Mouse (Mus musculus) spleen, adult 2 months (tissue): ENCODE results near the gene Acot3. TPM values are rescaled to one million over a fixed set of nuclear protein-coding genes. Genes with fewer than 3 reads are reported as not detected.
"Not testable (repeated sequence)": the region's sequence is repeated elsewhere in the genome, so short reads cannot be mapped to it uniquely, and the experiment has no call there.

Experiments used
- DNase-seq, 2 experiments: peaks; one replicate each; pipeline versions ENCODE4 v3.0.0 to v3.0.0-alpha.2; 2012 to 2021; ENCODE audit warnings: low spot score in 2 of 2, low read depth in 1 of 2
- H3K27ac ChIP-seq: fragments of 200-500 bp; 2 replicates; pipeline ENCODE4 v1.5.1; 2012; ENCODE audit warnings: low read length, inconsistent platforms; ENCODE audit not compliant: insufficient read depth
- H3K27me3 ChIP-seq: fragments of 200-500 bp; 2 replicates; pipeline ENCODE4 v1.6.1; 2012; ENCODE audit warnings: mild to moderate bottlenecking, moderate library complexity, low read length, inconsistent platforms; ENCODE audit not compliant: control insufficient read depth, insufficient read depth
- H3K36me3 ChIP-seq: fragments of 200-500 bp; 2 replicates; pipeline ENCODE4 v1.6.1; 2012; ENCODE audit warnings: mild to moderate bottlenecking, low read length, inconsistent platforms; ENCODE audit not compliant: control insufficient read depth, insufficient read depth
- H3K4me1 ChIP-seq: fragments of 200-500 bp; 2 replicates; pipeline ENCODE4 v1.6.1; 2011; ENCODE audit warnings: inconsistent platforms; ENCODE audit not compliant: control insufficient read depth, insufficient read depth, insufficient read length
- H3K4me3 ChIP-seq: fragments of 200-500 bp; 2 replicates; pipeline ENCODE4 v1.5.1; 2011; ENCODE audit warnings: mild to moderate bottlenecking, inconsistent platforms; ENCODE audit not compliant: insufficient read depth, insufficient read length; ENCODE audit errors: extremely low read depth
- CTCF ChIP-seq: fragments of 200-500 bp; IDR thresholded peaks from 2 replicates; pipeline ENCODE4 v1.5.1; 2011; ENCODE audit warnings: mild to moderate bottlenecking, inconsistent platforms; ENCODE audit not compliant: insufficient read depth, insufficient read length, insufficient replicate concordance; ENCODE audit errors: extremely low read depth
- POLR2A ChIP-seq: fragments of 200-500 bp; IDR thresholded peaks from 2 replicates; pipeline ENCODE4 v1.6.1; 2011; ENCODE audit warnings: low read depth, low read length, inconsistent platforms
- WGBS: fragments of 180-500 bp; shearing (Covaris S2); methylation state at CpG from one replicate; pipeline ENCODE4 v1.1.7; 2018; 5-methylcytosine and 5-hydroxymethylcytosine counted together
- polyA plus RNA-seq: library from polyadenylated mRNA; depleted of rRNA; stranded (reverse); fragments of >200 nt; gene quantifications from 2 replicates; pipeline ENCODE4 v1.2.3, GENCODE M21; 2012; rRNA removed

Acot3 gene
- polyA plus RNA-seq: not detected in 2 replicates

DNA sequence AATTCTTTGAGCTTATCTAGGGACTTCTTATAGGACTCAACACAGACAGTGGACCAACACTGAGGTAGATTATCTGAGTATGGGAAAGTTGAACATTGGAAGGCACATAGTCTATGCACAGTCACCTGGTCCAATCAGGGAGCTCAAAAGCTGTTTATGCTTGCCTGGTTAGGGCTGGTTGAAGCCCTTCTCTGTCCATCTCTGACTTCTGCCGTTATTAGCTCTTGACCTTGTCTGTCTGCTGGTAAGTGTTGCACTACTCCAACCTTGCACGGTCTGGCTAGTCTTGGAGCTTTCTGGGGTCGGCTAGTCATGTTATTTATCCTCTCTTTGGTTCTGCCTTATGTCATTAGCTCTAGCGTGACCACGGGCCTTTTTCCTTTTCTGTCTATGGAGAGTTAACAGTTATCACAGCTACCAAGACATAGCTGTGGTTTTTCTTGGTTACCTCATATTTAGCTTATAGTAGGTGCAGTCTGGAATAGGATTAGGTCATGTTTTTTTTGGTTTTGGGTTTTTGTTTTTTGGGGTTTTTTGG, at the start of gene Acot3:
Gene Acot3, plus strand, starts transcription at position 208 of the 538 bp plus-strand sequence.
- peaks cover 6% of the 10 kb centered on the region for H3K27me3 ChIP-seq
- no peaks in the 10 kb centered on the region; the same call in 1 of the 2 replicates for H3K4me1 ChIP-seq
- H3K27ac ChIP-seq: no peak within 1 kb of the TSS
- DNase-seq: no peak
- TF ChIP-seq POLR2A: no peak
- no peak for TF ChIP-seq CTCF
- WGBS: 58% methylated on average over 5 of the region's 5 CpGs
- no peak within 1 kb of the TSS for H3K4me3 ChIP-seq
- no peaks in the 10 kb centered on the region for H3K36me3 ChIP-seq

DNA sequence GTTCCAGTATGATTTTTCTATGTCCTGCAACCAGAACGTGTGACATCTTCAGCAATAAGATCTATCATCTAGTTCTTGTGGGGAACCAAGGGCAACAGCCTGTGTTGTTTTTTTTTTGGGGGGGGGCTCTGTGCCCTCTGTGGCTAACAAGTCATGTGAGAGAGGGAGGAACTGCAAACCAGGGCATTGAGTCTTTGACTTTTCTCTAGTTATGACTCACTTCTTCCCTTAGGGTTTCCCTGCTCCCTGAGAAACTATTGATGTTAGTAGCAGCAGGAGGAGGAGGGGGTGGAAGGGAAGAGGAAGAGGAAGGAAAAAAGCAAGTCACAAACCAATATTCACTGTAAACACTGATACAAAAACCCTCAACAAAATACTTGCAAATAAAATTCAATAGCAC, 48.1 kb upstream of the Acot3 start:
- 63% methylated on average over 1 of the region's 1 CpGs for WGBS
- Histone ChIP-seq H3K4me1 (peaks cover 2% of the 10 kb centered on the region; the same call in 1 of the 2 replicates), H3K36me3 (no peaks in the 10 kb centered on the region), H3K27me3 (no peaks in the 10 kb centered on the region), H3K27ac (no peak overlapping the region), H3K4me3 (no peak overlapping the region)
- DNase-seq: no peak
- TF ChIP-seq POLR2A (no peak), CTCF (no peak)

DNA sequence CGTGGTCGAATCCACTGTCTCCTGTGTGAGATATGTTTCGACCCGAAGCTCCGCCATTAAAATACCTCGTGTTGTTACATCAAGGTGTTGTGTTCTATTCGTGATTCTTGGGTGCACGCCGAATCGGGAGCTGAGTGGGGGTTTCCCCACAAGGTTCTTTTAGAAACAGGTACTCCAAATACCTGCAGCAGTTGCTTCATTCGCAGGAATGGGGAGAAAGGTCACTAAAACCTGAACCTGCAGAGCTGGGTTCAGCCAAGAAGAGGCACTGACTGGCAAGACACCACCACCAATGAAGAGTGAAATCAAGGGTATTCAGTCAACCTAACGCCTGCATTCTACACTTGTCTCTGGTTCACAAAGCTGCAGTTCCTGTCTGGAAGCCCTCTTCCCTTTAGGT, 43.7 kb upstream of the Acot3 start:
- DNase-seq: no peak

DNA sequence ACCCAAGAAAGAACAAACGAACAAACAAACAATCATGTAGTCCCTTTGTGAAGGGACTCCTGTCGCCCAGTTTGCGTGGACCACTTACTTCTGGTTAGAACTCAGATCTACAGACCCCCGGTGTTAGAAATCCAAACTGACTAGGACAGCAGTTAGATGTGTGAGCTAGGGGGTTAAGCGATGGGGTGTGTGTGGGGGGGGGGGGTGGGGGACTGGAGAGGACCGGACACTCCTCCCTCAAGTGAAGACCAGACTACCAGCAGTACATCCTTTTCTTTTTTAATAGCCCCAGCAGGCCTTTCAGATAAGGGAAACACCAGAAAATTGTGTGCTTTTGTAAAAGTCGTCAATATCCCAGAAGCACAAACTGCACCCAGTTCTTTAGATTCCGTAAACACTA, 43.2 kb upstream of the Acot3 start:
- no peak for DNase-seq
- no peaks in the 10 kb centered on the region for H3K27me3 ChIP-seq
- no peak overlapping the region for H3K4me3 ChIP-seq
- WGBS: 69% methylated on average over 8 of the region's 8 CpGs
- TF ChIP-seq CTCF: no peak
- no peak for TF ChIP-seq POLR2A
- no peak overlapping the region for H3K27ac ChIP-seq
- H3K4me1 ChIP-seq: peaks cover 2% of the 10 kb centered on the region; the same call in 1 of the 2 replicates
- H3K36me3 ChIP-seq: no peaks in the 10 kb centered on the region

More for the DNA sequence above, 43.7 kb upstream of the Acot3 start:
- TF ChIP-seq CTCF (no peak), POLR2A (no peak)
- Histone ChIP-seq H3K36me3 (no peaks in the 10 kb centered on the region), H3K4me3 (no peak overlapping the region), H3K4me1 (peaks cover 2% of the 10 kb centered on the region; the same call in 1 of the 2 replicates), H3K27ac (no peak overlapping the region), H3K27me3 (no peaks in the 10 kb centered on the region)
- WGBS: 78% methylated on average over 12 of the region's 12 CpGs

DNA sequence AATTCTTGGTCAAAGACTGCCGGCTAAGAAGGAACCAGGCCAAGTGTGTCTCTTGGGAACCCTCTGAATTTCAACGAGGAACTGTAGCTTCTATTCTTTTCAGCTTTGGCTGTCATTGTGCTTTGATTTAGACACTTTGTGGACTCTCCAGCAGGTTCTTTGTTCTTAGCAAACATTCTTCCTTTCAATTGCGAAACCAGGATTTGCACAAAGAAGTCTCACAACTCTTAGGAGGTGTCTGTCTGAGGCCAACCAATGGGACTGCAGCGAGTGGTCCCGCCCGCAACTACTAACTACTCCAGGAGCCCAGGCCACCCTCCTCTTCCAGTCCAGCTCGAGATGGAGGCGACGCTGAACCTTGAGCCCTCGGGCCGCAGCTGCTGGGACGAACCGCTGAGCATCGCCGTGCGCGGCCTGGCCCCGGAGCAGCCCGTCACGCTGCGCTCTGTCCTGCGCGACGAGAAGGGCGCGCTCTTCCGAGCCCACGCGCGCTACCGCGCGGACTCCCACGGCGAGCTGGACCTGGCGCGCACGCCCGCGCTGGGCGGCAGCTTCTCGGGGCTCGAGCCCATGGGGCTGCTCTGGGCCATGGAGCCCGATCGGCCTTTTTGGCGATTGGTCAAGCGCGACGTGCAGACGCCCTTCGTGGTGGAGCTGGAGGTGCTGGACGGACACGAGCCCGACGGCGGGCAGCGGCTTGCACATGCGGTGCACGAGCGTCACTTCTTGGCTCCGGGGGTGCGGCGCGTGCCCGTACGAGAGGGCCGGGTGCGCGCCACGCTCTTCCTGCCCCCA, 42.6 kb upstream of the Acot3 start, which contains the start of gene Acot1:
Gene Acot1, plus strand, starts transcription at position 320 of the 795 bp plus-strand sequence.
- DNase-seq: peak in 1 of 2 experiments; percentile 18
- H3K27ac ChIP-seq: not testable (repeated sequence)
- WGBS: 1% methylated on average over 70 of the region's 70 CpGs

DNA sequence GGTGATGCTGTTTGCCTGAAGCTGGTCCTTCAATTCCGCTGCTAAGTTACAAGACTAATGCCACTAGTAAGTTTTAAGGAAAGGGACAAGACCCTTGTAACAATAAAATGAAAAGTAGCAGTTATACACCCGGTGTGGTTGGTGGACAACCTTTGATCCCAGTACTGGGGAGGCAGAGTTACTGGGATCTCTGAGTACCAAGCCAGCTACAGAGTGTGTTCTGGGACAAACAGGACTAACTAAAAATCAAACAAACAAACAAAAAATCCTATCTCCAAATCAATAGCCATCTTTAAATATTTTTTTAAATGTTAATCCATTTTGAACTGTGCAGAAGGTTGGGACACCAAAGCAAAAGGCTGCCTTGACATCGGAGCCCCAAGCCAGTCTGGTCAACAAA, 41.7 kb upstream of the Acot3 start:
- H3K4me3 ChIP-seq: no peak overlapping the region
- DNase-seq: no peak
- no peaks in the 10 kb centered on the region for H3K36me3 ChIP-seq
- WGBS: 79% methylated on average over 3 of the region's 3 CpGs
- peaks cover 2% of the 10 kb centered on the region; the same call in 1 of the 2 replicates for H3K4me1 ChIP-seq
- H3K27ac ChIP-seq: no peak overlapping the region
- H3K27me3 ChIP-seq: no peaks in the 10 kb centered on the region
- TF ChIP-seq POLR2A: no peak
- no peak for TF ChIP-seq CTCF

More for the DNA sequence above, 42.6 kb upstream of the Acot3 start, which contains the start of gene Acot1:
- H3K27me3 ChIP-seq, H3K4me1 ChIP-seq, H3K36me3 ChIP-seq: not testable (repeated sequence)
- peak within 1 kb of the TSS; percentile 52 for H3K4me3 ChIP-seq
